Mouse (Mus musculus) ES-Bruce4 (cell line): ENCODE measurements around the gene H2-M5. TPM values are rescaled to one million over a fixed set of nuclear protein-coding genes. Genes with fewer than 3 reads are reported as not detected.
"Not testable (repeated sequence)": the region's sequence is repeated elsewhere in the genome, so short reads cannot be mapped to it uniquely, and the experiment has no call there.

Experiments used
- H3K27ac ChIP-seq: 2 replicates; pipeline ENCODE4 v1.5.1; 2012; ENCODE audit warnings: low read length, inconsistent platforms; ENCODE audit not compliant: insufficient read depth
- H3K27me3 ChIP-seq: 2 replicates; pipeline ENCODE4 v1.6.1; 2012; ENCODE audit warnings: mild to moderate bottlenecking, low read length, inconsistent platforms; ENCODE audit not compliant: control insufficient read depth, poor library complexity, insufficient read depth, severe bottlenecking
- H3K36me3 ChIP-seq: 2 replicates; pipeline ENCODE4 v1.6.1; 2012; ENCODE audit warnings: inconsistent platforms, mild to moderate bottlenecking, low read length, moderate library complexity; ENCODE audit not compliant: control insufficient read depth, poor library complexity, insufficient read depth, severe bottlenecking
- H3K4me1 ChIP-seq: one replicate; pipeline ENCODE4 v1.8.1; 2011; ENCODE audit warnings: low read length; ENCODE audit not compliant: control insufficient read depth, insufficient read depth
- H3K4me3 ChIP-seq: 2 replicates; pipeline ENCODE4 v1.5.1; 2011; ENCODE audit warnings: low read depth, mild to moderate bottlenecking, low read length
- H3K9ac ChIP-seq: 2 replicates; pipeline ENCODE4 v1.6.1; 2012; ENCODE audit warnings: low read depth, mild to moderate bottlenecking, inconsistent platforms; ENCODE audit not compliant: poor library complexity, severe bottlenecking
- H3K9me3 ChIP-seq: replicated peaks from 2 replicates; pipeline ENCODE4 v1.6.1; 2012; ENCODE audit warnings: mild to moderate bottlenecking, low read length, inconsistent platforms; ENCODE audit not compliant: control insufficient read depth, poor library complexity, insufficient read depth, severe bottlenecking
- CTCF ChIP-seq: IDR thresholded peaks from one replicate; pipeline ENCODE4 v1.8.1; 2011; ENCODE audit warnings: low read depth, low read length
- EP300 ChIP-seq: IDR thresholded peaks from 2 replicates; pipeline ENCODE4 v1.6.1; 2011; ENCODE audit warnings: low read depth, low read length; ENCODE audit not compliant: insufficient read depth
- POLR2A ChIP-seq: IDR thresholded peaks from one replicate; pipeline ENCODE4 v1.8.1; 2011; ENCODE audit warnings: low read length; ENCODE audit not compliant: insufficient read depth
- polyA plus RNA-seq: library from polyadenylated mRNA; stranded (reverse); fragments of >200 nt; gene quantifications from 2 replicates; pipeline ENCODE4 v1.2.4, GENCODE M21; 2011; ENCODE audit warnings: low read depth; ENCODE audit not compliant: missing spikeins, insufficient read depth, insufficient read length

Gene H2-M5
- polyA plus RNA-seq, 1 experiment, result 13.2 TPM

DNA sequence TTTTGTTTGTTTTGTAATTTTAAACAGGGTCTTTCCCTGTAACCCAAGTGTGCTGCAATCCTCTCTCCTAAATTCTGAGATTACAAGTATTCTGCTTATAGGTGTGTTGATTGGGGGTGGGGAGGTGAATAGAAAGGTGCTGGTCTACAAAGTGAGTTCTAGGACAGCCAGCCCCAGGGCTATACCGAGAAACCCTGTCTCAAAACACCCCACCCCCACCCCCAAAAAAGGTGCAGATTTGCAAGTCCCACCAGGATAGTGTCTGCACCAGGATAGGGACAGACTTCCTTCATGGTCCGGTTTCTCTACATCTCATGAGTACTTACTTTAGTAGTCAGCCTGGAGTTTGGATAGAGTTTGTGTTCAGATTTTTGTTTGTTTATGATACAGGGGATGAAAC lies 9.1 kb upstream of the H2-M5 start:
- H3K9me3 ChIP-seq, result no peaks in the 10 kb centered on the region
- TF ChIP-seq POLR2A (no peak), EP300 (peak; percentile 86)
- no peak overlapping the region for H3K4me3 ChIP-seq
- peak overlapping the region; percentile 100 for H3K27ac ChIP-seq
- peaks cover 2% of the 10 kb centered on the region for H3K4me1 ChIP-seq
- H3K27me3 ChIP-seq, result no peaks in the 10 kb centered on the region
- H3K36me3 ChIP-seq, result peaks cover 4% of the 10 kb centered on the region; the same call in 1 of the 2 replicates
- peak overlapping the region; percentile 85 for H3K9ac ChIP-seq

DNA sequence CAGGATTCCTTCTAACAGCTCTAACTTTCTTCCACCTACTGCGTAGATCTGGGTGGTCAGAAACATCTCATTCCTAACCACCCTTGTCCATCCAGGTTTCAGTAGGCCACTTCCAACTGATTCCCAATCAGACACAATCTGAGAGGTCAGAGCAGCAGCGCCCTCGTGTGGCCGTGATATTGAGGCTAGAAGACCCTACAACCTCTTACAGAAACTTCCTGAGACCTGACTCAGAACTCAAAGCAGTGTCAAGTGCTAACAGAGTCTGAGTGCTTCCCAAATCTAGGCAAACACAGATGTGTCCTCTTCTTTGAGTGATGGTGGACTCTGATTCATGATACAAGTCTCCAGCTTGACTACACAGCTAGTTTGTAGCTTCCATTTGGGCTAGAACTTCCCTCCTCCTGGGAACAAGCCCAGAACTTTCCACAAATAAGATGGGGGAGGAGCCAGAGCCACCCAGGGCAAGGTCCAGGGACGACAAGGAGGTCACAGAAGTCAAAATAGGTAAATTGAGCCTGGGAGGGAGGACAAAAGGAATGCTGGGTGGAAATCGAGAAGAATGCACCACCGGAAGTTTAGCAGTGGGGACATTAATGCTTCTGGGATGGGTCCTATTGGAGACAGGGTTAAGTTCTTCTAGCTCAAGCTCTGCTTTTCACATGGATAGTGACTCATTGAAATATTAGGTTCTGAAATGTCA lies 7.8 kb upstream of the H2-M5 start:
- Histone ChIP-seq H3K9me3 (no peaks in the 10 kb centered on the region), H3K27me3 (no peaks in the 10 kb centered on the region), H3K4me1 (peaks cover 2% of the 10 kb centered on the region), H3K4me3 (no peak overlapping the region), H3K9ac (peak overlapping the region; percentile 37), H3K36me3 (no peaks in the 10 kb centered on the region), H3K27ac (peak overlapping the region; percentile 100)
- TF ChIP-seq CTCF (peak; percentile 86), EP300 (peak; percentile 93), POLR2A (no peak)

DNA sequence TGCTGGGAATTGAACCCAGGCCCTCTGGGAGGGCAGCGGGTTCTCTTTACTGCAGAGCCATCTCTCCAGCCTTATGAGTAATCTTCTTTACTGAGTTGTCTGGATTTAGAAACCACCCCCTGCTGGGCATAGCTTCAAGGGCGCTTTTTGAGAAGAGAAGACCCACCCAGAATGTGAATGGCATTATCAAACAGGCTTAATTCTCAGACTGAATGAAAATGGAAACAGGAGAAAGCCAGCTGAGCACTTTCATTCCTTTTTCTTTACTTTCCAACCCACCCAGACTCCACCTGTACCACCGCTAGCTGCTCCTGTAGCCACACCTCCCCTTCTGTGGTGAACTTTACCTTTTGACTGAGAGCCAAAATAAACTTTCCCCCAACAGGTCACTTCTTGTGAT lies 6.1 kb upstream of the H2-M5 start:
- Histone ChIP-seq H3K4me1 (peaks cover 4% of the 10 kb centered on the region), H3K4me3 (no peak overlapping the region), H3K36me3 (no peaks in the 10 kb centered on the region), H3K27ac (peak overlapping the region; percentile 100), H3K9me3 (no peaks in the 10 kb centered on the region), H3K27me3 (no peaks in the 10 kb centered on the region), H3K9ac (0 out of 2 replicates have a peak overlapping the region, but pooled peaks have one; percentile 65)
- no peak for TF ChIP-seq CTCF
- peak; percentile 93 for TF ChIP-seq EP300

DNA sequence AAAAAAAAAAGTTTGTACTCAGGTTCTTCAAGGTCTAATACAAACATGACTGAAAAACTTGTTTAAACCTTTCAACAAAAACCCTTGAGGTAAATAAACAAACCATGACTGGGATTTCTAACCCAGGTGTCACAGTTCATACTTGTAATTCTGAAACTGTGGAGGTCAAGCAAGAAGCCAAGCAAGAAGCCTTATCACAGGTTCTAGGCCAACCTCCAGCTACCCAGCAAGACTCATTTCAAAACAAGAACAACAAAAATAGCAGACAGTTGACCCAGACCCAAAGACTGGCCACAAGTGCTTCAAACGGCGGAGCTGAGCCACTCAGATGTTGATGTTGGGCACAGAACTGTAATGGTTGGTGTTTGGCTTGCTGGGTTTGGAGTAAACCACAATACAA lies 5.2 kb upstream of the H2-M5 start:
- no peaks in the 10 kb centered on the region for H3K9me3 ChIP-seq
- H3K4me1 ChIP-seq, result peaks cover 4% of the 10 kb centered on the region
- H3K27me3 ChIP-seq, result no peaks in the 10 kb centered on the region
- TF ChIP-seq CTCF (no peak), EP300 (no peak), POLR2A (no peak)
- H3K9ac ChIP-seq, result peak overlapping the region; percentile 65
- H3K27ac ChIP-seq, result peak overlapping the region; percentile 100
- no peaks in the 10 kb centered on the region for H3K36me3 ChIP-seq
- no peak overlapping the region for H3K4me3 ChIP-seq

DNA sequence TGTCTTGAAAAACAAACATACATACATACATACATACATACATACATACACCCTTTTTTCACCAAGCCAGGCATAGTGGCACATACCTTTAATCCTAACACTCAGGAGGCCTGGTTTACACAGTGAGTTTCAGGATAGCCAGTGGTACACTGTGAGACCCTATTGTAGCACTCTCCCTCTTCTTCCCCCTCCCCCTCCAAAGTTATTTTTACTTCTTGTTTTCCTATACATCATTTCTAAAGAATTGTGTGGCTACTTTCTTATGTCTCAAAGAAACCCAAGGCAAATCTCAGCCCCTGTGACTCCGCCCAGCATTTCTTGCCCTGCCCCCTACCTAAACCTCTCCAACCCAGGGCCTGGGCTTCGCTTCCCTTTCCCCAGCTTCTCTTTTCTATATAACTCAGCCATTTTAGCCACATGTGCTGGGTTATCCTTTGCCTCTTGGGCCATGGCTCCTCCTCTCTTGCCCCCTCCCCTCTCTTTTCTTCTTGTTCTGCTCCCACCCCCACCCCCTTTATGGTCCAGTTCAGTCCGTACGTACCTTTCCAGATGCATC lies 4.5 kb upstream of the H2-M5 start:
- H3K9ac ChIP-seq, result peak overlapping the region; percentile 65
- no peak overlapping the region for H3K4me3 ChIP-seq
- H3K4me1 ChIP-seq, result peaks cover 4% of the 10 kb centered on the region
- TF ChIP-seq POLR2A (no peak), EP300 (no peak)
- H3K27me3 ChIP-seq, result no peaks in the 10 kb centered on the region
- no peaks in the 10 kb centered on the region for H3K36me3 ChIP-seq
- H3K27ac ChIP-seq, result peak overlapping the region; percentile 100
- no peaks in the 10 kb centered on the region for H3K9me3 ChIP-seq

DNA sequence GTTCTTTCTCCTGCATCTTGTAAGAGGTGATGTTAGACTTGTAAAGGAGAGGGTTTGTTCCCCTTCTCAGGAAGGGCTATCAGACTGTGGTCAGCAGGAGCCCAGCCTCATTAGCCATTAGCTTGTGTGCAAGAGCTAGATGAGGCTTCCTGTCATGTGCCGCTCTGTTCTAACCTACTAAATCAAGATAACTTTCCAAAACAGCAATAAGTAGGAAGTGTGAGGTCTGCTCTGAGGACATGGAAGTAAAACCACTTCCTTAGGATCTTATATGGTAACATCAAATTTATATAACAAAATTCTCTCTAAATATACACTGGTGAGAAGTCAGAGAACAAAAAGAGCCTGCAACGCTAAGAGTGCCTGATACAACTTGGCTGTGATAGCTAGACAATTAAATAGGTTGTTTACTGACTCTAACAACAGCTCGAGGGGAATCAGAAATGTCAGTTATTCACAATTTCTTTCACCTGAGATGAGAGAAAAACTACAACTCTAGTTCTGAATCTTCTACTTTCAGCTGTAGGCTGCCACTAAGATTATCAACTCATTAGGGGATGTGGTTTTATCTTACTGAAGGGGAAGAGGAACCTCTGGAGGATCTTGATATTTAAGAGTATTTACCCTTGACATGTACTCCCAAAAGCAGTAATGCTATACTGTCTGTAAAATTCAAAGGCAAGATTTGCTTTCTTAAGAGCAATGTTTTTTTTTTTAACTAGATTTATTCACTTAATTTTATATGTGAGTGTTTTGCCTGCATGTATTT lies 3.2 kb upstream of the H2-M5 start:
- H3K9ac ChIP-seq, result peak overlapping the region; percentile 27; the same call in 1 of the 2 replicates
- no peaks in the 10 kb centered on the region for H3K27me3 ChIP-seq
- H3K4me3 ChIP-seq, result no peak overlapping the region
- H3K4me1 ChIP-seq, result peaks cover 4% of the 10 kb centered on the region
- H3K27ac ChIP-seq, result peak overlapping the region; percentile 64
- H3K9me3 ChIP-seq, result no peaks in the 10 kb centered on the region
- TF ChIP-seq EP300 (no peak), POLR2A (no peak)
- H3K36me3 ChIP-seq, result no peaks in the 10 kb centered on the region

DNA sequence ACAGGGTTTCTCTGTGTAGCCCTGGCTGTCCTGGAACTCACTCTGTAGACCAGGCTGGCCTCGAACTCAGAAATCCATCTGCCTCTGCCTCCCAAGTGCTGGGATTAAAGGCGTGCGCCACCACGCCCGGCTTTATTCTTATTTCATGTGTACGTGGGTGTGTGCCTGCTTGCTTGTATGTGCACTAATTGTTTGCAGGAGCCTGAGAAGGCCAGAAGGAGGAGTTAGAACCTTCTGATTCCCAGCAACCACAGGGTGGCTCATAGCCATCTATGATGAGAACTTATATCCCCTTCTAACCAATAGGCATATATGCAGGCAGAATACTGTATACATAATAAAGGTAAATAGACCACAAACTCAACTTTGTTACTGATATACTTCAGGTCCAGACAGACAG lies 1.3 kb upstream of the H2-M5 start:
- H3K27me3 ChIP-seq, H3K4me1 ChIP-seq, H3K36me3 ChIP-seq, H3K9ac ChIP-seq, H3K9me3 ChIP-seq, H3K4me3 ChIP-seq: not testable (repeated sequence)
- H3K27ac ChIP-seq, result peak overlapping the region; percentile 26; the same call in 1 of the 2 replicates
